Mouse (Mus musculus) v-Abl transformed pro-B cells (cell line): ENCODE data around the gene Arhgef2.

Experiments used
- in situ Hi-C, 2 experiments: fragments of 400-800 bp; cut with MboI; formaldehyde crosslinking; loops; one replicate each; pipeline ENCODE4 v1.15.1; 2025; ENCODE audit not compliant: unreplicated experiment in 2 of 2

Gene Arhgef2

DNA sequence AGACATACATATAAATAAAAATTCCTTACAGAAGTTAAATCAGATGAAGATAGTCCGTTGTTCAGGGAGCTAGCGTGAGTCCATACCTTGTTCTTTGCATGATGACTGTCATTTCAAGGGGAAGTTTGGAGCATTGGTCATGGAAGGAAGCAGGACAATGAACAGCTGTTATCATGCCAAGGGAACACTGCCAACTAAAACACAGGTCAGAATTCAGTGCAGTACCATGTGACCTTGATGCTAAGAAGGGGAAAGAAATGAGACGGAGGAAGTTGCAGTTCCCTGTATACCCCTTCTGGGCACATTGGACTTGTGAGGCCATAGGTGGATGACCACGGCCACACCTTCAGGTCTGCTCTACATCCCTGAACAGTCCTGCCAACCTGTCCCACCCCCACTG lies 48.9 kb downstream of the Arhgef2 start:
- in situ Hi-C loops = no loop called here

DNA sequence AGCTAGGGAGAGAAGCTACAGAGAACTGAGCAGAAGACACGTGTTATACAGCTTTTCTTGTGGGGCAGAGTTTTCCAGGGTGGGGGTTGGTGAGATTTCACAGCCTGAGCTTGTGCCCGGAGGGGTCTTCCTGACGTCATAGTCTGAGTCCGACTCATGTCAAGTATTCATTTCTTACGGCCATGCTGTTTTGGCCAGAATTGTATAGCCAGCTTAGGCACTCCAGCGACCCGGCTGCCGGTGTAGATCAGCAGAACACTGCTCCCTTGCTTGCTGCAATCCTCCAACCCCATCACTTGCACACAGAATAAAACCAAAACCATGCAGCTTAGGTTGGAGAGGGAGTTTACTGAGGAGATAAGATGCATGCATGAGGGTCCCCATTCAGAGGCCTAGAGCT lies 49.9 kb downstream of the Arhgef2 start:
- in situ Hi-C loops = no loop called here

DNA sequence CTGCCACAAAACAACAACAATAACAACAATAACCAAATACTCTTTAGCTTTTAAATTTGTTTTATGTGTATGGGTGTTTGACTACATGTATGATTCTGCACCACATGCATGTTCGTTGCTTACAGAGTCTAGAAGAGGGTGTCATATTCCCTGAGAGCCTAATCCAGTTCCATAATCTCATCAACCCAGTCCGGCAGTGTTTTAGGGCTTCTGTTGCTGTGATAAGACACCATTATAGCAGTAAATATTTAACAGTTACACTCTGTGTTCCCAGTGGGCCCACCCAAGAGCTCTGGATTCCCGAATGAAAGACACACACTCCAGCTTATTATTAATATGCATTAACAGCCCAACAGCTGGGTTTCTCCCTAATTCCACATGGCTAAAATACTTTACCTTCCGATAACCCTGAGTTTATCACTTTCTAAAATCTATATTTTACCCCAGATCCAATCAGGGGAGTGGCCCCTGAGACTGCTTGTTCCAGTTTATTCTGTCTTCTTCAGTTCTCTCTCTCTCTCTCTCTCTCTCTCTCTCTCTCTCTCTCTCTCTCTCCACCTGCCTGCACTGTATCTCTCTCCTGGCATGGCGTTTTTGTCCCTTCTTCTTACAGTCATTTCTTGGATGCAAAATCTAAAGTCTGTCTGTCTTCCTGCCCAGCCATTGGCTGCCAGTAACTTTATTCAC lies 52.8 kb downstream of the Arhgef2 start:
- in situ Hi-C loops = no loop called here

DNA sequence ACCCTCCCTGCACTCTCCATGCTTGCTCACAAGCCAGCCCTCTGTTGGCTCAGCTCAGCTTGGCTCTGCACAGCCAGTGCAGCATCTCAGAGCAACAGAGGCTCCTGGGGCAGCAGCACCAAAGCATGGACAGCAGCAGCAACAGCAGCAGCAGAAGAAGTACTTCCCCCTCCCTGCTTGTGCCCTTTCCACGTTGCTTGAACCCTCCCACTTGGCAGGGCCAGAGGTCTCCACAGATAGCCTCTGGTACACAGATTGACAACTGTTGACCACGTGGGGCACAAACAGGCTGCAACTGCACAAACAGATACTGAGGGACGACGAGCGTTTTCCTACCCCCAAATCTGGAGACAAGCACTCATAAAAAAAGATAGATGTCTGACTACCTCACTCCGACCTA lies 54.0 kb downstream of the Arhgef2 start:
- in situ Hi-C loops = no loop called here

DNA sequence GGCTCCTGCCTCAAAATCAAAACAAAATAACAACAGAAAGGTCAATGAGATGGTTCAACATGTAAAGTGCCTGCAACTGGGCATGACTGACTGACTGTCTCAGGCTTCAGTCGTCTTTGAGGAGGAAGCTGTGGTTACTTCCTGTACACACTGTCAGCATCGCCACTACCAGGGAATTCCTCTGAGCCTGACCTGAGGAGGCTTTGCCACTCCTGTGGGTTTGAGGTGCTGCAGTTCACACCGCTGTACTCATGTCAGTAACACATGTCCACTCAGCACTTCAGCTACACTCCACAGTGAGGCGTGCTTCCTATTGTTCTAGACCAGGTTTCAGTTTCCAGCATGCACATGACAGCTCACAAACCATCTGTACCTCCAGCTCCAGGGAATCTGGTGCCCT lies 58.3 kb downstream of the Arhgef2 start:
- in situ Hi-C loops = no loop called here

DNA sequence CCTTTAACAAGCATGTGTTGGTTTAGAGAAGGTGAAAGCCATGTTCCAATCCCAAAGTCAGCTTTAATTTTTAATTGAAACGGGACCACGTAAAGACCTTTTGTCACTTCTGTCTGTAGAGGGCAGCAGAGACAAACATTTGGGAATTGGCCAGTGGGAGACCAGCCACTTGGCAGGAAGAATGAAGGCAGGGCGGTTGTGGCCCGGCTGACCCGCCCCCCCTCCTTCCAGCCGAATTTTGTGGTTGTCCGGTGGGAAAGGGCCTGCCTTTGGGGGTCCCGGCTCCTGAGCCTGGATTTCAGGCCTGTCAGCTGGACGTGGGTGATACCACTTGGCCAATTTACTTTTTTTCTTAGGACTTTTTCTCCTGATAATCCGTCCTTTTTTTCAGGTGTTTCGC lies 71.6 kb downstream of the Arhgef2 start:
- in situ Hi-C loops = loop anchor here (5.0 to 25.0 kb wide), 3 partner anchors 60 to 535 kb away; partner anchors contain the start of genes Gba (in 1 of the 2) and Thbs3 (in 1 of the 2)

DNA sequence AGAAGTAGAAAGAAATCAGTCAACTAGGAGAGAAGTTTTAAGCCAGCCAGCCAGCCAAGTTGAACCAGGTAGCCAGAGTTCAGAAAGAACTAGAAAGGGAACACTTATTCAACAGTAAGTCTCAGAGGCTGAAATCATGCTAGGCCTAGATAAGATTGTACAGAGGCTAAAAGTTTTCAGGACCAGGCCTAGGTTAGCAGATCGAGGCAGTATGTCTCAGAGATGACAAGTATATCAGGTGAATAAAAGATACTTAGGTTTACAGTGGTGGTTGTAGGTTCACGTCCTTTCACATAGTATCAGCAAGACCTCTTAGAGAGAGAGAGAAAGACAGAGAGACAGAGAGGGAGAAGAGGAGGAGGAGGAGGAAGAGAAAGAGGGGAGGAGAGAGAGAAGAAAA lies 78.0 kb downstream of the Arhgef2 start:
- in situ Hi-C loops = loop anchor here in 1 of 2 experiments (25.0 kb wide), 1 partner anchor 528 kb away; the partner anchor contains the start of genes Gba and Thbs3

DNA sequence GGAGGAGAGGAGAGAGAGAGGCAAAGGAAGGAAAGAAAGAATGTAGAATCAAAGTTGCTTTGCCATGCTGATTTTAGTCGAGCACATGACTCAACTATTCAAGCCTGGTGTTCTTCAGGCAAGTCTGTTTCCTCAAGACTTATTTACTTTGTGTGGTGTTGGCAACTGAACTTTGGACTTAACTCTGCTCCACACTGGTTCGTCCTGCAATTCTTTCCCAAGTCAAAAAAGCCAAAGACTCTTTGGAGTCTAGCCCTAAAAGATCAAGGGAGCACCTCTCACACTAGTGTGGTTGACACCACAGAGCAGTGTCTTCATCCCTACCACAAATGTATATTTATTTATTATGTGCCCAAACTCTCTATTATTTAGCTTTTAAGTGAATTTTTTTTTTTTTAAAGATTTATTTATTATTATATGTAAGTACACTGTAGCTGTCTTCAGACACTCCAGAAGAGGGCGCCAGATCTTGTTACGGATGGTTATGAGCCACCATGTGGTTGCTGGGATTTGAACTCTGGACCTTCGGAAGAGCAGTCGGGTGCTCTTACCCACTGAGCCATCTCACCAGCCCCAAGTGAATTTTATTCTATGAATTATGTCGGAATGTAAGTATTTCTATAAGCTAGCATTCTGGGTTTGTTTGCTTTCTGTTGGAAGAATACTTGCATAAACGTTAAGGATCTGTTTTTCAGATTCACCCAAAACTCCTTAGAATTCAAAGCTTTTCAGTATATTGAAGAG lies 78.6 kb downstream of the Arhgef2 start:
- in situ Hi-C loops = loop anchor here in 1 of 2 experiments (25.0 kb wide), 1 partner anchor 528 kb away; the partner anchor contains the start of genes Gba and Thbs3

DNA sequence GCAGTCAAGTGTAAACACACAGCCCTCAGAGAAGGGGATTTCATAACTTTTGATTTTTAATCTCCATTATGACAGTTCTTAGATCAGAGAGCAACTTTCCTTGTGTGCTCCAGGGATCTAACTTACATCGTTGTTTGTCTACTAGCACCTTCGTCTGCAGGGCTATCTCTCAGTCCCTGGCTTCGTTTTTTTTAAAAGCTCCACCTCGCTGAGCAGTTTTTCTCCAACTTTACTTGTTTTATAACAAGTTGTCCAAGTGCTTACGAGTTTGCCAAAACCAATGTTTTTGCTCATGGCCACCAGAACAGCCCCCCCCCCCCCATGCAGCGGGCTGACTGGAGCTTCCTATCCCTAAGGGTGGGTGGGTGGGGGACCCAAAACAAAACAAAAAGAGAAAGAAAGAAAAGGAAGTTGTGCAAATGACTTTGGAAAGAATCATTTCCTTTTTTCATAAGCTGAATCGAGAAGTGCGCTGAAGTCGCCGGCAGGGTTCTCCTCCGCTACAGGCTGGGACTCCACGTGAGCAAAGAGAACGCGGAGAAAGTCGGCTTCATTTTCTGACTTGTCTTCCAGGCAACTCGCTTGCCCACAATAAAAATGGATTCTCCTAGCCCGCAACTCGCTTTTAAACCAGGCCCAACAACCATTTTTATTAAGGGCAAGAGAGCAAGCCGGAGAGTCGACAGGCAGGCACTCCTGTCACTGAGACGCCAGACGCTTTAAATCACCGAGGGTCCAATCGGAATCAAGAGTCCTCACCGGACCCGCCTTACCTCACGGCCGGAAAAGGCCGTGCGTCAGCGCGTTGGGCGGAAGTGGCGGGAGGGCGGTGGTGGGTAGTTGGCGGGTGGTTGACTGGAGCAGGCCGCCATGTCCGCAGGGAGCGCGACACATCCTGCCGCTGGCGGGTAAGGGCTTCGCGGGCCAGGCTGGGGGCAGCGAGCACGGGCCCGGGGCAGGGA lies 79.5 kb downstream of the Arhgef2 start, which contains the start of gene Khdc4:
Khdc4 (plus strand) TSS at position 824 of the 962 bp plus-strand sequence.
- in situ Hi-C loops = loop anchor here in 1 of 2 experiments (25.0 kb wide), 1 partner anchor 527 kb away; the partner anchor contains the start of genes Gba and Thbs3

DNA sequence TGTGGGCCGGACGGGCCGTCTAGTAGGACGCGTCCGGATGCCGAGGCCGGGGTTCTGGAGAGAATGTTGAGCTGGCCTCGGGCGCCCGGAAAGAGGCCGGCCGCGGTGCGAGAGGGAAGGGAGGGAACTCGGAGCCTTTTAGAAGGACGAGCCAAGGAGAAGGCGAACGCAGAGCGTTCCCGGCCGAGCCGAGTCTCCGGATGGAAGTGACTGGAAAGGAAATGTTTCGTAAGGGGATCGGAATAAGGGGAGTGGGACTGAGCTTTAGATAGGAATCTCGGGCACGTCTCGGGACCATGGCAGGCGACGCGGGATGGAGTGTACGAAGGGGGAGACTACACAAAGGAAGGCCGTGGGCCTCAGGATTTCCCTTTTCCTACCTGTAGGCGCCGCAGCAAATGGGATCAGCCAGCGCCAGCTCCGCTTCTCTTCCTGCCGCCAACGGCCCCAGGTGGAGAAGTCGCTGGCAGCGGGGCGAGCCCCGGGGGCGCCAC lies 80.2 kb downstream of the Arhgef2 start:
- in situ Hi-C loops = loop anchor here in 1 of 2 experiments (25.0 kb wide), 1 partner anchor 526 kb away; the partner anchor contains the start of genes Gba and Thbs3

DNA sequence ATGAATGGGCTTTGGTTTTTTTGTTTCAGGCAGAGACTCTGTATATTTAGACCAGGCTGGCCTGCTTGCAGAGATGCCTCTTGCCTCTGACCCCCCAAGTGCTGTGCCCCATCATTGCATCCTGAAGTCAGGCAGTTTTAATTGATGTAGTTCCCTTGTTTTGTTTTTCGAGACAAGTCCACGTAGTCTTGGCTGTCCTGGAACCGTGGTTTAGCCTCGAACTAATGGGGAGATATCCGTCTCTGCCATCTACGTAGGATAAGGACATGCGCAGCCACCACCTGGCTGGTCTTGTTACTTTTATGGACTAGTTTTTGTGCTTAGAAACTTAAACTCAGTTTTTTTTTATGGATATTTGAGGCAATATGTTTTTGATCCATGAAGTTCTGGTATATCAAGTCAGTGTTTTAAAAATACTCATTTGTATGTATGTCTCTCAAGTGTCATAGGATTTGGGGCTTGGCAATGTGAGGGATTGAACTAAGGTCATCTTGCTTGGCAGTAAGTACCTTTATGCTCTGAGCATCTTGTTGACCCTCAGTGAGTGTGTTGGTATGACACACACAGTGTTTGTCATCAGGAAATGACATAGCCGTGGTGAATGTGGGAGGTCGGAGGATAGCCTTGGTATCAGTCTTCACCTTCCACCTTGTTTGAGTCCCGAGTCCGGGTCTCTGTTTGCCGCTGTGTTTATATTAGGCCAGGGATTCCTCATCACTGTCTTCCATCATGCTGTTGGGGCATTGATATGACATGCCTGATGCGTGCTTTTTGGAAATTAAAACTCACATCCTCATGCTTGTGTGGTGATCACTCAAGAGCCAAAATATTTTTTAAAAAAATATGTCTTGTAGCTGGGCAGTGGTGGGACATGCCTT lies 81.2 kb downstream of the Arhgef2 start:
- in situ Hi-C loops = loop anchor here in 1 of 2 experiments (25.0 kb wide), 1 partner anchor 525 kb away; the partner anchor contains the start of genes Gba and Thbs3

DNA sequence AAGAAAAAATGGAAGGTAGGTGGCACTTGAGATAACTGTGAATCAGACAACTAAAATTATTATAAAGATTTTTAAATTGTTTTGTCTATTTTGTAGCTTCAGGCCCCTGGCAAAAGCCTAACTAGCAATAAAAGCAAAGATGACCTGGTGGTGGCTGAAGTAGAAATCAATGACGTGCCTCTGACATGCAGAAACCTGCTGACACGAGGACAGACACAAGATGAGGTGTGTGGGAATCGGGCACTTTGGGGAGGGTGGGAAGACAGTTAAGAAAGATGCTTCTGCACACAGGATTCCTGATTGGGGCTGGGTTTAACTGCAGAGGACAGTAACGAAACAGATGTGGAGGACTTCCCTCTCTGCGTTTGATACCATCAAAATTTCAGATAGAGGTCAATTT lies 83.3 kb downstream of the Arhgef2 start:
- in situ Hi-C loops = loop anchor here in 1 of 2 experiments (25.0 kb wide), 1 partner anchor 523 kb away; the partner anchor contains the start of genes Gba and Thbs3

DNA sequence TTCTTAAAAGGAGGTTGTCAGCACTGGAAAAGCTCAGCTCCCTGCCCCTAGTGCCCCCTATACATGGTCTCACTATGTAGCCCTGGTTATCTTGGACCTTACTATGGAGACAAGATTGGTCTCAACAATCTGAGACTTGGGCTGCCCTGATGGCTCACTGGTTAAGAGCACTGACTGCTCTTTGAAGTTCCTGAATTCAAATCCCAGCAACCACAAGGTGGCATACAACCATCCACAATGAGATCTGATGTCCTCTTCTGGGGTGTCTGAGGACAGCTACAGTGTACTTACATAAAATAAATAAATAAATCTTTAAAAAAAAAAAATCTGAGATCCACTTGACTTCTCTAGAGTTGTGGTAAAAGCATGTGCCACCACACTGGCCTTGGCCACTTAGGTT lies 89.8 kb downstream of the Arhgef2 start:
- in situ Hi-C loops = loop anchor here in 1 of 2 experiments (10.0 to 25.0 kb wide), 3 partner anchors 369 to 1329 kb away; partner anchors contain the start of genes Gba and Thbs3
